Mouse (Mus musculus): ENCODE results near the gene Shisa5.

- TF ChIP-seq CTCF (IDR thresholded peaks at IDR 0.05; ENCODE audit: extremely low read depth, insufficient read length, insufficient replicate concordance, low read depth, low read length) (no peak), POLR2A (IDR thresholded peaks at IDR 0.05; ENCODE audit: low read depth, low read length) (peak; percentile 54; the same call in 1 of the 2 replicates)
These were observed 35.6 kb downstream of the Shisa5 start, which contains the start of gene Atrip for GRCm38 (mm10) chr9:109073661-109074573.
